Mouse (Mus musculus) layer of hippocampus, adult 9-10 months (tissue): ENCODE results near the gene BC017158.

ENCODE experiments used
- DNase-seq: peaks from one replicate; pipeline ENCODE4 v3.0.0; 2022; ENCODE audit warnings: low spot score

BC017158 gene

DNA sequence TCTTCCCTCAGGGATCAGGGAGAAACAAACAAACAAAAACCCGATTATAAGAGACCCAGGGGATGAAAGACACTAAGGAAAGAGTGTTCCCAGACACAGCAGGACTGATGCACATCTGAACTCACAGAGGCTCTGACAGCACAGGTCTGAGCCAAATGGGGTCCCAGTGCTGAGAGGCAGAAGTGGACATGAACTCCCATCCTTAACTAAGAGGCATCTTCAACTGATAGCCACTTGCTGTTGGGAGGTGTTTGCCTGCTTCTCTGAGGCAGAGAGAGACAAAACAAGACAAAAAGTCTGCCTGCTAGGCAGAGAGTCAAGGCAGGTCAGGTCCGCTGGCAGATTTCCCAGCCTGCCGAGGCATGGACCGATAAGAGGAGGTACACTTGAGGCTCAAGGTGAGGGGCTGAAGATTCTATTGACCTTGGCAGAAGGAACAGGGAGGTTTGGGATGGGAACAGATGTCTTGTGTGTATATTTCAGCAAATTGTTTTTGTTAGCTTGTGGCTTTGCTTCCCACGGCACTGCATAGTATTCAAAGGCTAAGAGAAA is 41.1 kb downstream of the BC017158 start:
- no peak for DNase-seq

DNA sequence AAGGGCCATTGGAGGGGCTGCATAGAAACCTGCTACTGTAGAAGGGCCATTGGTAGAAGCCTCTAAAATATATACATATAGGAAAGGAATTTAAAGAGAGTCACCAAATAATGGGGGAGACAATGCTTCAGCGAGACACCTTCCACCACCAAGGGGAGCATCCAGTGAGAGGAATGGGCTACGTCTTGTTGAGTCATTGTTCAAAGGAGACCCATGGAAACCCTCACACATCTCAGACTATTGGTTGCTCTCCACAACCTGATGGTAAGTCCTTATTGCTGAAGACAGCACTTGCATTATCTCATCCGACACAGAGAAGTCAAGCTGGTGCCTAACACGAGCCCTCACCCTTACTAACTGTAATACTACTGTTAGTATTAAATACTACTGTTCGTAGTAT is 42.2 kb downstream of the BC017158 start:
- DNase-seq = no peak

GRCm38 (mm10) chr7:128254978-128255377 is 43.0 kb downstream of the BC017158 start:
- no peak for DNase-seq

DNA sequence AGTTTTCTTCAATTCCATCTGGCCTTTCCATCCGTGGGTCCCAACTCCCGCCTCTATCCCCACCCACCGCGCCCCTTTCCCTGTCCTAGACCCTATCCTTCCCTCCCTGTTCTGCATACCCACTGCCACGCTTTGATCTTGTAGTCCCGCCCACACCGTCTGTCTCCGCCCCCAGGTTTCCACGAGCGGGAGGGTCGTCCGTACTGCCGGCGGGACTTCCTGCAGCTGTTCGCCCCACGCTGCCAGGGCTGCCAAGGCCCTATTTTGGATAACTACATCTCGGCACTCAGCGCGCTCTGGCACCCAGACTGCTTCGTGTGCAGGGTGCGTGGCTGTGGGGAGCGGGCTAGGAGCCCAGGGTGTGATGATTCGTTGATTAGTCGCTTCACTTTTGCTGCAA is 45.4 kb downstream of the BC017158 start:
- DNase-seq = peak; percentile 58

- no peak for DNase-seq
Measured at GRCm38 (mm10) chr7:128251946-128252345, 46.0 kb downstream of the BC017158 start.

GRCm38 (mm10) chr7:128249998-128250397 is 48.0 kb downstream of the BC017158 start:
- DNase-seq = no peak

GRCm38 (mm10) chr7:128248081-128249042 is 49.6 kb downstream of the BC017158 start:
- DNase-seq = no peak

DNA sequence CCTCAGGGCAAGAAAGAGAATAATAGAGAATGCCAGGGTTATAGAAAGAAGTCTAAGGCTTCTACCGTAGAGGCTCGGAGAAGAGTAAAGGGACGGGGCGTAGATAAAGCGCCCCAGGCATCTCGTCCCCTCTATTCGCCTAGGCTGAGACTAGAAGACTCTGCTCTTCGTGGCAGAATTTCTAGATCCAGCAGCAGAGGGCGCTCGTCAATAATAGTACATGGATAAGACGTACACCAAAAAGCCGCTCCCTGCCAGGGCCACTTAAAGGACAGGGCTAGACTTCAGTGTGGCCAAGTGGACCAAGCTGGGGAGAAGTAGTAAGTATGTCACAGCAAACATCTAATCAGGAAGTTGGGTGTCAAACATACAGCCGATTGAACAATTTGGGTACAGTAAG is 50.5 kb downstream of the BC017158 start:
- DNase-seq = peak; percentile 87

DNA sequence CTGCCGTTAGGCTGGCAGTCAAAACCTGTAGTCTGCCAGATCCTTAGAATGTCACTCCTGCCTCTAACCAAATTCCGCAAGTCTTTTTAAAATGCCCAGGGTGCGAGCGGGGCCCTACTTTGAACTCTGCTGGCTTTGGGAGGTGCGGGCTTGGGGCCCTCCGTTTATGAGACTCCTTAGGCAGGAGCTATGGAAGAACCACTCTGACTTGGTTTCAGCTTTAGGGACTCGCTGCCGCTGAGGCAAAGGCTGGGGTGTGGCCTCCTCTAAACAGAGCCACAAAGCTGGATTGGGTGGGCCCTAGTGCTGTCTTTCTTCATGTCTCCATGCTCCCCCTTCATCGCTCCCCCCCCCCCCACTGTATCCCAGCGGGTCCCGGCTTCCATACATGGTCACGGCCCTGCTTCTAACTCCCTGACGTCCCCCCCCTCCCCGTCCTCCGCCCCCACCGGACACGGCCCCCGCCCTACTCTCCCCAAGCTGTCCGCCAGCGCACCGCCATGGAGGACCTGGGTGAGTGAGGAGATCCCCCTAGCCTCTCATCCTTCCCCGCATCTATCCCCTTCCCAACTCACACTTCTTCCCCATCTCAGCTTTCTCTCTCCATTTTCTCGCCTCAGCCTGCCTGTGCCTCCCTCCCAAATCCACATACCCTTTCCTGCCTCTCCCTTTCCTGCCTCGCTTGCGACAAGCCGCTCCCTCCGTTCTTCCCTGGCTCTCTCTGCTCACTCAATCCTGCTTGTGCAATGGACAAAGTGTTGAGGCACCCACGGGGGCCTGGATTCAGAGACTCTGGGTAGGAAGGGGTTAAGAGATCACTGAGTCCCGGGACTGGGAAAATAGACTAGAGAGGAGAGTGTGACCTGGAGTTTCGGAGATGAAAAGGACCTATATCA is 51.2 kb downstream of the BC017158 start, which contains the start of gene Tgfb1i1:
Gene Tgfb1i1, plus strand, starts transcription at position 317 of the 896 bp plus-strand sequence.
- DNase-seq = no peak

DNA sequence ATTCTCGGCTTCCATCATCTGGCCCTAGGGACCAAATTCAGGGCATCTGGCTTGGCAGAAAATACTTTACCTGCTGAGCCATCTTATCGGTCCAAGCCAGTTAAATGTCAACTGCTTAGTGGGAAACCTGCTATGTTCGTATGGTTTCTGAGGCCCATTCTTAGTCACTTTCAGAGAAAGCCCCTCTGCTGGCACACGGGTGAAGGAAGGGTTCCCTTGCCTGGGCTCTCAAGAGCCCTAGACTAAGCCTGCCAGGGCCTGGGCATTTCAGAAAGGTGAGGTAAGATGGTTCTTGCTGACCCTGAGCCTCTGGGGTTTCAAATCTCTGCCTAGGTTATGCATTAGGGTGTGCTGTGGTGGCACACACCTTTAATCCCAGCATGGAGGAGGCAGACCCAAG is 52.4 kb downstream of the BC017158 start:
- no peak for DNase-seq

- no peak for DNase-seq
Measured at GRCm38 (mm10) chr7:128244410-128245025, 53.5 kb downstream of the BC017158 start.

- DNase-seq = no peak
Measured at GRCm38 (mm10) chr7:128243921-128244320, 54.0 kb downstream of the BC017158 start.

- no peak for DNase-seq
Measured at GRCm38 (mm10) chr7:128242331-128242730, 55.6 kb downstream of the BC017158 start.

DNA sequence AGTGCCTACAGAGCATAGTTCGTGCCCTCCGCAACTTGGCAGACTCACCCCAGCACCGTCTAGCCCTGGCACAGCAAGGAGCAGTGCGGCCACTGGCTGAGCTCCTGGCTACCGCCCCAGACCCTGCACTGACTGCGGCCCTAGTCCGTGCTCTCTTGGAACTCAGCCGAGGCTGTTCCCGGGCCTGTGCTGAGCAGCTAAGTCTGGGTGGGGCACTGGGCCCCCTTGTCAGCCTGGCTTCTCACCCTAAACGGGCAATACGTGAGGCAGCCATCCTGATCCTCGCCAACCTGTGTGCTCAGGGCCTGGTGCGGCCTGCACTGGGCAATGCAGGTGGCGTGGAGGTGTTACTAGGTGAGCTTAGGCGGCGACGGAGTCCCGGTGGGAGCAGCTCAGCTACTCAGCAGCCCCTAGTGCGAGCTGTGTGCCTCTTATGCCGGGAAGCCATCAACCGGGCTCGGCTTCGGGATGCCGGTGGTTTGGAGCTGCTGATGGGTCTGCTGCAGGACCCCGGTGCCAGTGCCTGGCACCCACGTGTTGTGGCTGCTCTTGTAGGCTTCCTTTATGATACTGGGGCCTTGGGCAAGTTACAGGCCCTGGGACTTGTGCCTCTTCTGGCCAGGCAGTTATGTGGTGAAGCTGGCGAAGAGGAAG is 57.7 kb downstream of the BC017158 start:
- no peak for DNase-seq

- no peak for DNase-seq
Measured at GRCm38 (mm10) chr7:128238991-128239390, 59.0 kb downstream of the BC017158 start.

DNA sequence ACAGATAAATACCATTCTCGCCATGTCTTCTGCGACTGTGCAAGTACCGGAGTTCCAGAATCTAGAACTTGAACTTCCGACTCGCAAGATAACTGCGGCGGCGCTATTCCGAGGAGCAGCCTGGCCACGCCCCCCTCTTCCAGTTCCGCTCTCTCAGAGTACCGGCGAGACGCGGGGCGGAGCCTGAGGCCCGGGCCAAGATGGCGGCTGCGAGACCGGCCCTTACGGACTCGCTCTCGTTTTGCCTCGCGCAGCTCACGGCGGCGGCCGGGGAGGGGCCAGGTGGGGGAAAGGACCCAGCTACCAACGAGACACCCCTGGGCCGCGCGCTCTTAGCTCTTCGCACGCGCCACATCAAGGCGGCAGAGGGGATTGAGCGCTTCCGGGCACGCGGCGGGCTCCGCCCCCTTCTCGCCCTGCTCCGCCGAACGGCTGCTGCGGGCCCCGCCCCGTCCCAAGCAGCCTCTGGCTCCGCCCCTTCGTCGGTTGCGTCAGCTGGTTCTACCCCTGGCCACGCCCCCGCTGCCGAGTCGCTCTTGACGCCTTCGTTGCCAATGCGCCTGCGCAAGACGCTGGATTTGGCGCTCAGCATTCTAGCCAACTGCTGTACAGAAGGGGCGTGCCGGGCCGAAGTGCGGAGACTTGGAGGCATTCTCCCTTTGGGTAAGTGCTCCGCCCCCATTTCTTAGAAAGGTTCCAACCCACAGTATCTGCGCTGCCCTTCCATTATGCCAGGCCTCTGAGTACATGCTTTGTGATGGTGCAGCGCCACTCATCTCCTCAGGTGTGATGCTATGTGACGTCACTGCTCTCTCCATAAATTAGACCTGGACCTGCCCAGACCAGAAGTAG is 59.8 kb downstream of the BC017158 start, which contains the start of gene 9130023H24Rik:
Gene 9130023H24Rik, minus strand, starts transcription at position 105 of the 852 bp plus-strand sequence.
- peak; percentile 93 for DNase-seq

DNA sequence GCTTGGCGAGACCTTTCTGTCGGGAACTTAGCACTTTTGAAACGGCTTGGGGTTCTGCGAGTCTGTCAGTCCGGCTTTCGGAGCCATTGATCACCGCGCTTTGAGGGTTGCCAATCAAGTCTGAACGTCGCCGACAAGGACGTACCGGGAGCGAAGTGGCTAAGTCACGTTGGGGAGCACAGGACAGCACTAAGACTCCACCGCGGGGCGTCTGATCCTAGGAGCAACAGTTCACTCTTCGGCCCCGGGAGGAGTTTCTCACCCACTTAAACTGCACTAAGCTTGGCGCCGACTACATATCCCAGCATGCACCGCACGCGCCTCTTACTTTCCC is 60.4 kb downstream of the BC017158 start:
- no peak for DNase-seq

- DNase-seq = peak; percentile 67
Measured at GRCm38 (mm10) chr7:128236856-128237592, 60.9 kb downstream of the BC017158 start, which contains the start of gene Armc5. Gene Armc5, plus strand, starts transcription at chr7:128237342.

DNA sequence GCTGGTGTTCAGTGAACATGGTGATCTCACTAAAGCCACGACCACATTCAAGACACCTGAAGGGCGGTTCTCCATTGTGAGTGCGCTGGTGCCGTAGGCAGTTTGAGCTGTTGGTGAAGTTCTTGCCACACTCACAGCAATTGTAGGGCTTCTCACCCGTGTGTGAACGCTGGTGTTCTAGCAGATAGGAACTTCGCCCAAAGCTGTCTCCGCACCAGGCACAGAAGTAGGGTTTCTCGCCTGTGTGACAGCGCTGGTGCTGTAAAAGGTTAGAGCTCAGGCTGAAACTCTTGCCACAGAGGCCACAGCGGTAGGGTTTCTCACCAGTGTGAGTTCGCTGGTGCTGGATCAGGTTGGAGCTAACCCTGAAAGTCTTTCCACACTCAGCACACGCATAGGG is 61.5 kb downstream of the BC017158 start:
- DNase-seq = no peak

DNA sequence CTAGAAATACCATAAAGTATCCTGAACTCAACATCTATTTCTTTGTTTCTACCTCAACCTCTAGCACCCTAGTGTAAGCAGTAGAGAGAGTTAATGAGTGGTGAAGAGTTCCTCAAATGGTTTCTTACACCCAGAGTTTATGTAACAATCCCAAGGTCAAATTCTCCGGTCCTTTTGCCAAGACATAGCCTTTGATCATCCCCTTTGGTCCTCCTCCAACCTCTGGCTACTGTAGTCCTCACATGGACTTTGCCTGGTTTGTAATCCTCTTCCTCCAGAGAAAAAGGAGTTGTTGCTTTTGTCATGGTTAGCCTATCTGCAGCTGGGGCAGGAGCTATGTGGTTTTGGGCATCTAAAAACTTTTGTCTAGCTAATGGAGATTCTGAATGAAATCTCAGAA is 62.5 kb downstream of the BC017158 start:
- no peak for DNase-seq
